Mouse (Mus musculus): Measurements from ENCODE around the gene Fyb.

- TF ChIP-seq POLR2A (IDR thresholded peaks at IDR 0.05; ENCODE audit: low read depth, low read length) (no peak), CTCF (IDR thresholded peaks at IDR 0.05; ENCODE audit: extremely low read depth, insufficient read length, insufficient replicate concordance, low read depth, low read length) (no peak)
Observed at GRCm38 (mm10) chr15:6569074-6569473, 46.4 kb downstream of the Fyb start.

Data from small intestine, adult 2 months (tissue).